Mouse (Mus musculus) MN1 (cell line): ENCODE data around the gene Ybx3.

ENCODE experiments used
- DNase-seq: peaks from one replicate; pipeline ENCODE4 v3.0.0-alpha.2; 2016; ENCODE audit warnings: low spot score

Gene Ybx3

GRCm38 (mm10) chr6:131383713-131384330 is 4.5 kb downstream of the Ybx3 start:
- no peak for DNase-seq

GRCm38 (mm10) chr6:131382984-131383337 is 5.3 kb downstream of the Ybx3 start:
- no peak for DNase-seq

- peak; percentile 60 for DNase-seq
Observed at GRCm38 (mm10) chr6:131382232-131382983, 5.9 kb downstream of the Ybx3 start.

GRCm38 (mm10) chr6:131378858-131379428 is 9.3 kb downstream of the Ybx3 start:
- no peak for DNase-seq

- DNase-seq, result no peak
Observed at GRCm38 (mm10) chr6:131377378-131377777, 10.9 kb downstream of the Ybx3 start.

GRCm38 (mm10) chr6:131374594-131375340 is 13.5 kb downstream of the Ybx3 start:
- DNase-seq, result no peak

GRCm38 (mm10) chr6:131373160-131373559 is 15.1 kb downstream of the Ybx3 start:
- no peak for DNase-seq

- DNase-seq, result no peak
Observed at GRCm38 (mm10) chr6:131370767-131371166, 17.5 kb downstream of the Ybx3 start.

GRCm38 (mm10) chr6:131369866-131370616 is 18.2 kb downstream of the Ybx3 start:
- no peak for DNase-seq

- peak; percentile 44 for DNase-seq
Observed at GRCm38 (mm10) chr6:131367101-131367500, 21.2 kb downstream of the Ybx3 start.

GRCm38 (mm10) chr6:131364353-131364752 is 23.9 kb downstream of the Ybx3 start:
- DNase-seq, result no peak

GRCm38 (mm10) chr6:131362987-131363765 is 25.1 kb downstream of the Ybx3 start:
- no peak for DNase-seq

GRCm38 (mm10) chr6:131360693-131361092 is 27.6 kb downstream of the Ybx3 start:
- no peak for DNase-seq

- no peak for DNase-seq
Observed at GRCm38 (mm10) chr6:131359543-131359942, 28.7 kb downstream of the Ybx3 start.

- no peak for DNase-seq
Observed at GRCm38 (mm10) chr6:131354913-131355312, 33.4 kb downstream of the Ybx3 start.

GRCm38 (mm10) chr6:131353352-131353919 is 34.8 kb downstream of the Ybx3 start, which contains the start of gene Styk1:
Gene Styk1 (minus strand): TSS chr6:131353597.
- peak; percentile 68 for DNase-seq

GRCm38 (mm10) chr6:131347026-131347425 is 41.2 kb downstream of the Ybx3 start:
- DNase-seq, result no peak

- no peak for DNase-seq
Observed at GRCm38 (mm10) chr6:131344346-131344745, 43.9 kb downstream of the Ybx3 start.

- DNase-seq, result no peak
Observed at GRCm38 (mm10) chr6:131340082-131340481, 48.2 kb downstream of the Ybx3 start.

GRCm38 (mm10) chr6:131339309-131339708 is 49.0 kb downstream of the Ybx3 start:
- no peak for DNase-seq

GRCm38 (mm10) chr6:131338787-131339186 is 49.5 kb downstream of the Ybx3 start:
- no peak for DNase-seq
